Mouse (Mus musculus): ENCODE results near the gene Eif1. TPM values are rescaled to one million over a fixed set of nuclear protein-coding genes. Genes with fewer than 3 reads are reported as not detected.
A peak's percentile ranks its signal among the peaks of the same experiment; 100 is the strongest.
"Not testable (repeated sequence)": the region's sequence is repeated elsewhere in the genome, so short reads cannot be mapped to it uniquely, and the experiment has no call there.

The Eif1 gene
- total RNA-seq (2021): 100 to 1,000 TPM; 739 to 776 TPM
- long read RNA-seq, transcript Eif1-201 (4 exons, 1,322 nt): major isoform, 360 of 375 reads
- long read RNA-seq, partial matches to known transcripts: 1 of 375 reads
- long read RNA-seq, other reads (novel, unspliced or antisense): 9 of 375 reads

GRCm38 (mm10) chr11:100319492-100320171 lies at the start of gene Eif1:
Eif1 (plus strand) TSS chr11:100319885.
- peak; percentile 100 for DNase-seq (ENCODE audit: low spot score in 2 of 2)

- no peak for DNase-seq (ENCODE audit: low spot score in 2 of 2)
These were observed 47.8 kb upstream of the Eif1 start for GRCm38 (mm10) chr11:100271878-100272277.

- no peak for DNase-seq (ENCODE audit: low spot score in 2 of 2)
These were observed 45.0 kb upstream of the Eif1 start for GRCm38 (mm10) chr11:100274719-100275118.

GRCm38 (mm10) chr11:100275466-100275865 lies 44.2 kb upstream of the Eif1 start:
- no peak for DNase-seq (ENCODE audit: low spot score in 2 of 2)

GRCm38 (mm10) chr11:100277726-100278480 lies 41.8 kb upstream of the Eif1 start:
- DNase-seq (ENCODE audit: low spot score in 2 of 2): no peak

DNA sequence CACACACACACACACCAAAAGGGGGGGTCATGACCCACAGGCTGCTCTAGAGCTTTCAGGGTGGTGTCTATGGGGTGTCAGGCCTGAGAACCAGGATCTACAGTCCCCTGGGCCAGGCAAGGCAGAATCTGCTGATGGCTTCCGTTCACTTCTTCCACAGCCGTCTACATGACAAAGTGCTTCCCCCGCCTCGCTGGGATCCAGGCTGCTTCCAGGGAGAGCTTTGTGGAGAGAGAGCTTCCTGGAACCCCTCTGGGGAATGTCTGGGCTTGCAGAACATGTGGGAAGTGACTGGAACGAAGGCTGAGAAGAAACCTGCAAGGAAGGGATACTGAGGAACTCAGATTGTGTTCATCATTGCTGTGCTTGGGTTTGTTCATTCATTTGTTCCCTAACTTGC lies 40.9 kb upstream of the Eif1 start:
- DNase-seq (ENCODE audit: low spot score in 2 of 2): no peak

GRCm38 (mm10) chr11:100281596-100282544 lies 37.8 kb upstream of the Eif1 start:
- peak; percentile 64 to 94 for DNase-seq (ENCODE audit: low spot score in 2 of 2)

DNA sequence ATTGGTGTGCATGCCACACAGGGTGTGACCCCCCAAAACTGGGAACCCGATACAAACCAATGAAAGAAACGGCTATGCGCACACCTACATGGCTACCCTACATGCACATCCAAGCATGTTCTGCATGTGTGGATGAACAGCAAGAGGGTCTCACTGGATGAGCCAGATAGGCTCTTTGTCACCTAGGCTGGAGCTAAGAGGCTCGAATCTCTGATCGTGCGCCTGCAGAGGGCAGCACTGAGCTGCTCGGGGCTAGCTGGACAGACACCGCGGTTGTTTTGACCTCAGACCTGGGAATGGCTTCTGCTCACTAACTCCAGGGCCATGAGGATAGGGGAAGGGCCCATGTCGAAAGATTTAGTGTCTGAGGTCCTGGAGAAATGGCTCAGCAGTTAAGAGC lies 37.1 kb upstream of the Eif1 start:
- DNase-seq (ENCODE audit: low spot score in 2 of 2): peak in 1 of 2 experiments; percentile 70

DNA sequence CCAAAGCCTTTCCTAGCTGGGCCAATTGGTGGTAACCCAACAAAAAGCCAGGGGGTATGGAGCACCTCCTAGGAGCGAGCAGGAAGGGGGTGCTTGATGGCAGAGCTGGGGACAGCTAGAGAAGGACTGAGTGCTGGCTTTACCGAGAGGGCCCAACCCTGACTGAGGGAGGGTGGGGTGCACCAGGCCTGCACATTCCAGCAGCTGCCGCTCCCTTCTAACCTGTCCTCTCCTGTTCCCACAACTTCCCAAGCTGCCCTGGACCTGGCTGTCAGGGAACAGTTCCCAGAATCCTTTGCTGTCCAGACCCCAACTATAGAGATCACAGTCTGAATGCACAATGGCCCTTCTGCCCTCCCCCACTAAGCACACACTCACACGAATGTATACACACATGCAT lies 34.7 kb upstream of the Eif1 start:
- DNase-seq (ENCODE audit: low spot score in 2 of 2): no peak

- DNase-seq (ENCODE audit: low spot score in 2 of 2): no peak
These were observed 32.7 kb upstream of the Eif1 start for GRCm38 (mm10) chr11:100287024-100287423.

DNA sequence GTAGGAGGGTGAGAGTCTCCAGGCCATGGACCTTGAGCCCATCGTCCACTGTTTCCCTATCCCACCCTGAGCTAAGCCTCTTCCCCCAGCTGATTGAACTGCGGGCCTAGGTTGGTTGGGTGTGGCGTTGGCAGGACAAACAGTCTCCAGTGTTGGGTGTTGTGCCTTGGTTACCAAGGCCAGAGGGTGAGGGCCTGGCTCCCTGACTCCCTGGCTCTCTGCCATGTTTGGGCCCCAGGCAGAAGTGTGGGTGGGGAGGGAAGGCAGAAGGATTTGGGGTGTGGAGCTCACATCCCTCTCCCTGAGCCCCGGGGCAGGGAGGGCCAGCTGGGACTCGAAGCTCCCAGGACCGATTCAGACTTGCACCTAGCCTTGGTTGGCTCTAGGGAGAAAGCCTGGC lies 30.7 kb upstream of the Eif1 start:
- no peak for DNase-seq (ENCODE audit: low spot score in 2 of 2)

DNA sequence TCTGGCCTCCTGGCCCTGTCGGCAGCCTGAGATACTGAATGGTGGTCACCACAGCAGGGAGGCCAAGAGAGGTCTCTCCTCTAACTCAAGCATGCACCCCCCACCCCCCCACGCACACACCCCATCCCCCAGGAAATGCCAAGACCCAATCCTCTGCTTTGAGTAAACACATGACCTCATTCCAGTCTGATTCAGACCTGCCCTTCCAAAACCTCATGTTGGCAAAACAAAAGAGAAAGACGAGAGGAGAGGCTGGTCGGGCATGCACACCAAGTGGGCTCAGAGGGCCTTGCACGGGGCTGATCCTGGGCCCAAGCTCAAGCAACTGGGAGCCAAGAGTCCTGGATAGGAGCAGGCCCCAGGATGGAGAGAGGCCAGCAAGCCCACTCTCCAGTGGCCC lies 29.4 kb upstream of the Eif1 start:
- no peak for DNase-seq (ENCODE audit: low spot score in 2 of 2)

DNA sequence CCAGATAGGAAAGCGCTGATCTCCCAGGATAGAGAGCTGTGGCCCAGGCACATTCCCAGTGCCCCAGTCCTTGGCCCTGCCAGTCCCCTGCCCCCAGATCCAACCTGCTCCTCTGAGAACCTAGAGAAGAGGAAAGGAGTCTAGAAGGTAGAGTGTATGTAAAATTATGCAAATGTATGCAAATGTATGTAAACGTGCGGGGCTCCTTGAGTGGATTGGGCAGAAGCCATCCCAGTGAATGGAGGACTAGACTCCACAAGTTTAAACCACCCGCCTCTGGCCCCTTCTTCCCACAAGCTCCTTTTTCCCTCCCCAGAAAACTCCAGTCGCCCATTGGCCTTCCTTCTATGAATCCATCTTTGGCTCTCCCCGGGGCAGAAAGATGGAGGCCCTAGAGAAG lies 26.8 kb upstream of the Eif1 start:
- no peak for DNase-seq (ENCODE audit: low spot score in 2 of 2)

DNA sequence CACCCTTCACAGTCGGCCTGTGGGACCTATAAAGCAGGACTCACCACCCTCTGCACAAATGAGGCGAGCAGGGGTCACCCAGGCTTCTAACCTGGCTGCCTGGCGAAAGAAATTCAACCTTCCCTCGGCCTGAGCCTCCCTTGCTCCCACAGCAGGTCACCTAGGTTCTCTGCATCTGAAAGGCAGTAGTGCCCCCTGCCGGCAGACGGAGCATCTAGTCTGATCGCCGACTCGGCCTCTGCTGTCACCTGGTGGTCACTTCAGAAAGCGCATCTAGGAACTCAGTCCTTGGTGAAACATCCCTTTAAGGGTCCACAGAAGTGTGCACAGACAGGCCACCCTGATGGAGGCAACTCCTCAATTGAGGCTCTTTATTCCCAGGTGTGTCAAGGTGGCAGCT lies 24.4 kb upstream of the Eif1 start:
- peak; percentile 61 to 82 for DNase-seq (ENCODE audit: low spot score in 2 of 2)

DNA sequence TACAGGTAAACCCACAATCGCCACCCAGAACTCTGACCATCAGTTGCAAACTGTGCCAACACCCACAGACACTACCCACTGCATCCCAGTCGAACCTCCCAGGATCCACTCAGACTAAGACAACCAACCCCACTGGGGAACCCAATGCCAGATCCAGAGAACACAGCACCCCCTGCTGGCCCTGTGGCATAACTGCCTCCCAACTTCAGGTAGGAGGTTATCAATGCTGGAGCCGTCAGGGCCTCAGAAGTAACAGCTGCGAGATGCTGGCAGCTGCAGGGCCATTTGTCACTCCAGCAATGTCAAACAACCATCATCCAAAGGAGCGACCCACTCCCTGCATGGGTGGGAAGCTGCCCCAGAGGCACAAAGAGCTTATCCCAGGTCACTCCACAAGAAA lies 21.9 kb upstream of the Eif1 start:
- DNase-seq (ENCODE audit: low spot score in 2 of 2): no peak

- DNase-seq (ENCODE audit: low spot score in 2 of 2): peak; percentile 67 to 93
These were observed 21.2 kb upstream of the Eif1 start for GRCm38 (mm10) chr11:100298274-100299036.

DNA sequence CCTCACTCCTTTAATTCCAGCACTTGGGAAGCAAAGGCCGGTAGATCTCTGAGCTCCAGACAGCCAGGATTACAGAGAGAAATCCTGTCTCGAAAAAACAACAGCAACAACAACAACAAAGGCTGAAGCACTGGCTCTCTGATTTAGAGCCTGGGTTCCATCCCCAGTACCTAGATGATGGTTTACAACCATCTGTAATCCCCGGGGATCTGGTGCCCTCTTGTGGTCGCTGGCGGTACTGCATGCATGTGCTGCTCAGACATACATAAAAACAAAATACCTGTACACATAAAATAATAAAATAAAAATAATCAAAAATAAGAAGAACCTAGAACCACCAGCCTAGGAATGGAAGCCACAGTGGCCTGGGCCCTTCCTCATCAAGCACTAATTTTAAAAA lies 19.4 kb upstream of the Eif1 start:
- peak in 1 of 2 experiments; percentile 71 for DNase-seq (ENCODE audit: low spot score in 2 of 2)

- no peak for DNase-seq (ENCODE audit: low spot score in 2 of 2)
These were observed 18.4 kb upstream of the Eif1 start for GRCm38 (mm10) chr11:100301292-100301691.

GRCm38 (mm10) chr11:100307900-100308299 lies 11.8 kb upstream of the Eif1 start:
- DNase-seq (ENCODE audit: low spot score in 2 of 2): no peak

DNA sequence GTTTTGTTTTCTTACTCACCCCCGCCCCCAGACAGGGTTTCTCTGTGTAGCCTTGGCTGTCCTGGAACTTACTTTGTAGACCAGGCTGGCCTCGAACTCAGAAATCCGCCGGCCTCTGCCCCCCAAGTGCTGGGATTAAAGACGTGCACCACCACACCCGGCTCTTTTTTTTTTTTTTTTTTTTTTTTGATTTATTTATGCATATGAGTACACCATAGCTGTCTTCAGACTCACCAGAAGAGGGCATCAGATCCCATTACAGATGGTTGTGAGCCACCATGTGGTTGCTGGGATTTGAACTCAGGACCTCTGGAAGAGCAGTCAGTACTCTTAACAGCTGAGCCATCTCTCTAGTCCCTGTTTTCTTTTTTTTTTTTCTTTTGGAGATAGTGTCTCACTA lies 11.0 kb upstream of the Eif1 start:
- not testable (repeated sequence) for DNase-seq (ENCODE audit: low spot score in 2 of 2)

- DNase-seq (ENCODE audit: low spot score in 2 of 2): no peak
These were observed 8.0 kb upstream of the Eif1 start for GRCm38 (mm10) chr11:100311656-100312055.

Measured in layer of hippocampus, adult 18-20 months (tissue).